16 mouse cellular contexts compared by ENCODE assay signal in the genomic region with DNA sequence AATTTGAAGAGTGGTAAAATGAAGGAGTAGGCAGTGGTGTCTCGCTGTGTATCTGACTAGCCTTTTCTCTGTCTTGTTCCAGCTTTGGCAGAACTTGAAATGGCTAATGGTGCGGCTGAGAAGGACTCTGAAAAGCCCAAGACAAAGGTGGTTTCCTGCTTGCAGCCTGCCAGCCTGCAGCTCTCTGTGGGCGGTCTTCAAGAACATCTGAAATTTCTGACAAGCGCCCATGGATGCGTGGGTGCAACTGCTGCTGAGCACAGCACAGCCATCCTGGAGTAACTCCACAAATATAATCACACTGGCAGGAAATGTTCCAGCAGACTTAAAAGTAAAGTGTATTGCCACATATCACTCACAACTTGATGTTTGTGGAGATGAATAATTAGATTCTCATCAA.
A peak's percentile ranks its signal among the peaks of the same experiment; 100 is the strongest.
DNase-seq lines count a peak whose midpoint lies in the region; ATAC-seq and TF ChIP-seq lines count a peak whose summit lies in the region.
"Had no signal": no experiment of that assay in that cellular context is flagged by ENCODE, and none has a peak within 500 bp of the region (broad histone marks: within the 10 kb centered on the region; RNA-seq: fewer than 3 reads in every experiment).

No protein-coding gene starts in this region.

- DNase-seq in hindbrain, postnatal 0 days (ENCODE audit: low spot score), result peak; percentile 3
- peak; percentile 32 to 38 for DNase-seq in frontal cortex, postnatal 14 days (ENCODE audit: low spot score in 2 of 2)
- peak; percentile 34 to 47 for DNase-seq in layer of hippocampus, postnatal 36 days
- peak; percentile 64 to 72 for DNase-seq in right cerebral cortex, postnatal 10 days (ENCODE audit: low spot score in 2 of 2)
- DNase-seq in liver, postnatal 0 days, result no peak
- DNase-seq in gastrocnemius, adult 18-20 months (ENCODE audit: low spot score), result no peak
- DNase-seq: adrenal gland, adult 8-10 months; B cell, adult 2 months; heart, adult 18-20 months; kidney, adult 9 months; liver, embryonic 13.5 days had no signal

- H3K9ac ChIP-seq in hindbrain, postnatal 0 days (replicated peaks; ENCODE audit: low read length), result no peak overlapping the region
- no peak overlapping the region for H3K9ac ChIP-seq in hindbrain, embryonic 13.5 days
- no peak overlapping the region for H3K9ac ChIP-seq in liver, postnatal 0 days (replicated peaks)
- H3K9ac ChIP-seq: embryonic facial prominence, embryonic 13.5 days; forebrain, embryonic 15.5 days; liver, embryonic 13.5 days; midbrain, embryonic 13.5 days had no signal

- no peaks in the 10 kb centered on the region for H3K36me3 ChIP-seq in hindbrain, postnatal 0 days (ENCODE audit: insufficient read depth, low read length)
- H3K36me3 ChIP-seq in hindbrain, embryonic 13.5 days, result no peaks in the 10 kb centered on the region
- H3K36me3 ChIP-seq in liver, postnatal 0 days (replicated peaks; ENCODE audit: insufficient read depth, low read length), result no peaks in the 10 kb centered on the region
- H3K36me3 ChIP-seq: embryonic facial prominence, embryonic 13.5 days; forebrain, embryonic 15.5 days; liver, embryonic 13.5 days; midbrain, embryonic 13.5 days had no signal

- no peak overlapping the region for H3K27ac ChIP-seq in hindbrain, postnatal 0 days
- no peak overlapping the region for H3K27ac ChIP-seq in hindbrain, embryonic 13.5 days
- no peak overlapping the region for H3K27ac ChIP-seq in liver, postnatal 0 days (ENCODE audit: low read depth)
- H3K27ac ChIP-seq: embryonic facial prominence, embryonic 13.5 days; forebrain, embryonic 15.5 days; liver, embryonic 13.5 days; midbrain, embryonic 13.5 days had no signal

- no peak for TF ChIP-seq CTCF in hindbrain, postnatal 0 days (IDR thresholded peaks at IDR 0.05; ENCODE audit: low read depth)
- no peak for TF ChIP-seq CTCF in liver, postnatal 0 days (IDR thresholded peaks at IDR 0.05; ENCODE audit: low read depth)

- ATAC-seq in hindbrain, postnatal 0 days, result no peak
- ATAC-seq in hindbrain, embryonic 13.5 days (ENCODE audit: low FRiP score), result no peak
- ATAC-seq in megakaryocyte-erythroid progenitor cell, adult 5-6 weeks (replicated peaks; ENCODE audit: low FRiP score, low TSS enrichment, poor library complexity, severe bottlenecking), result no peak
- ATAC-seq in liver, postnatal 0 days, result no peak
- ATAC-seq: forebrain, embryonic 15.5 days; midbrain, embryonic 13.5 days had no signal

- no peak for TF ChIP-seq EP300 in liver, postnatal 0 days (IDR thresholded peaks at IDR 0.05; ENCODE audit: low read depth)

- no peak overlapping the region for H3K4me3 ChIP-seq in hindbrain, postnatal 0 days (ENCODE audit: low read length)
- no peak overlapping the region for H3K4me3 ChIP-seq in hindbrain, embryonic 13.5 days
- no peak overlapping the region for H3K4me3 ChIP-seq in liver, postnatal 0 days (ENCODE audit: low read depth, low read length)
- H3K4me3 ChIP-seq: embryonic facial prominence, embryonic 13.5 days; forebrain, embryonic 15.5 days; liver, embryonic 13.5 days; midbrain, embryonic 13.5 days had no signal

- H3K4me2 ChIP-seq in hindbrain, postnatal 0 days (ENCODE audit: low read depth, low read length), result no peak overlapping the region
- H3K4me2 ChIP-seq in hindbrain, embryonic 13.5 days, result no peak overlapping the region
- H3K4me2 ChIP-seq in liver, postnatal 0 days (ENCODE audit: low read depth, low read length), result no peak overlapping the region
- H3K4me2 ChIP-seq: embryonic facial prominence, embryonic 13.5 days; forebrain, embryonic 15.5 days; liver, embryonic 13.5 days; midbrain, embryonic 13.5 days had no signal

- H3K4me1 ChIP-seq in hindbrain, postnatal 0 days (ENCODE audit: insufficient read depth, low read length), result no peaks in the 10 kb centered on the region
- no peaks in the 10 kb centered on the region for H3K4me1 ChIP-seq in hindbrain, embryonic 13.5 days (replicated peaks)
- no peaks in the 10 kb centered on the region for H3K4me1 ChIP-seq in liver, postnatal 0 days (ENCODE audit: insufficient read depth)
- H3K4me1 ChIP-seq: embryonic facial prominence, embryonic 13.5 days; forebrain, embryonic 15.5 days; midbrain, embryonic 13.5 days had no signal

- no peaks in the 10 kb centered on the region for H3K9me3 ChIP-seq in hindbrain, postnatal 0 days (ENCODE audit: low read length)
- H3K9me3 ChIP-seq in hindbrain, embryonic 13.5 days, result no peaks in the 10 kb centered on the region
- H3K9me3 ChIP-seq in liver, postnatal 0 days (ENCODE audit: low read length), result no peaks in the 10 kb centered on the region
- H3K9me3 ChIP-seq: embryonic facial prominence, embryonic 13.5 days; forebrain, embryonic 15.5 days; liver, embryonic 13.5 days; midbrain, embryonic 13.5 days had no signal

- no peaks in the 10 kb centered on the region for H3K27me3 ChIP-seq in hindbrain, postnatal 0 days (ENCODE audit: insufficient read depth, low read length)
- H3K27me3 ChIP-seq in hindbrain, embryonic 13.5 days, result peaks cover 7% of the 10 kb centered on the region; the same call in 1 of the 2 replicates
- no peaks in the 10 kb centered on the region for H3K27me3 ChIP-seq in liver, postnatal 0 days (ENCODE audit: insufficient read depth, low read length)
- H3K27me3 ChIP-seq: forebrain, embryonic 15.5 days; liver, embryonic 13.5 days had no signal

- 52% methylated on average over 5 of the region's 5 CpGs for WGBS in hindbrain, postnatal 0 days
- WGBS in hindbrain, embryonic 13.5 days, result 70% methylated on average over 5 of the region's 5 CpGs
- WGBS in liver, postnatal 0 days (ENCODE audit: insufficient replicate concordance), result 60% methylated on average over 5 of the region's 5 CpGs

Comparison
In these comparisons a context has a peak if more than half of its experiments do, and no peak if none do; other contexts are left out.
1. DNase-seq: peak in hindbrain, postnatal 0 days (single experiment), frontal cortex, postnatal 14 days (2 of 2), layer of hippocampus, postnatal 36 days (2 of 2) and right cerebral cortex, postnatal 10 days (2 of 2); none in liver, postnatal 0 days (single experiment) and gastrocnemius, adult 18-20 months (single experiment).